Mouse (Mus musculus) large intestine, adult 2 months (tissue): Measurements from ENCODE around the gene Cox19. TPM values are rescaled to one million over a fixed set of nuclear protein-coding genes. Genes with fewer than 3 reads are reported as not detected.

Source experiments
- DNase-seq: peaks from one replicate; pipeline ENCODE4 v3.0.0-alpha.2; 2012; ENCODE audit warnings: low read depth, low spot score
- WGBS: fragments of 180-500 bp; shearing (Covaris S2); methylation state at CpG from one replicate; pipeline ENCODE4 v1.1.7; 2018; 5-methylcytosine and 5-hydroxymethylcytosine counted together
- polyA plus RNA-seq: library from polyadenylated mRNA; depleted of rRNA; stranded (reverse); fragments of >200 nt; gene quantifications from 2 replicates; pipeline ENCODE4 v1.2.3, GENCODE M21; 2012

Cox19 gene
- polyA plus RNA-seq, 1 experiment: 98.4 TPM

GRCm38 (mm10) chr5:139365827-139366226, 14.6 kb upstream of the Cox19 start:
- WGBS: 81% methylated on average over 1 of the region's 1 CpGs
- DNase-seq: no peak

DNA sequence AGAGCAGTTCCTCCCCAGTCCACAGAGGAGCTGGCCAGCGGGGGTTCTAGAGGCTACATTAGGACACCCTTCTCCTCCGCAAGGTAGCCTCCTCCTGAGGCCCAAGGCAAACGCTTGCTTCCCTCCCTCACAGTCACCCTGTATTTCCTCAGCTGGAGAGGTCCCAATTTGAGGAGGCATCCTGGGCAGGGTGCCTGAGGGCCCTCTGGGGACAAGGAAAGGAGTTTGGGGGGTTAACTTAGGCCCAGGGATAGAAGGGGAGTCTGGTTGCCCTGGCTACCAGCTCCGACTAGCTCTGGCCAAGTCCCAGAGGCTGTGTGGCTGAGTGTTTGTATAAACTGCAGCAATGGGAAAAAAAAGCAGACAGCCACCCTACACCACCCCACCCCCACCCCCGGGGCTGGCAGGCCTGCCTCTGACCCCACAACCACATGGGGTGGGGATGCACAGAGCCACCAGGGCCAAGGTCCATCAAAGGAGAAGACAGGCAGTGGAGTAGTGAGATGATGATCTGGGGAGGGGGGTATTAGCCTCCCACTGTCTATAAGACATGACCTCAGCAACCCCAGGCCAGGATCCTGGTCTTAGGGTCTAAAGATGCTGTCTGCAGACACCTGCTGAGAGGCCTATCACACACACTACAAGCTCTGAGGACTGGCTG, 13.8 kb upstream of the Cox19 start:
- 48% methylated on average over 5 of the region's 5 CpGs for WGBS
- no peak for DNase-seq

- DNase-seq: peak; percentile 59
- 31% methylated on average over 12 of the region's 12 CpGs for WGBS
Measured at GRCm38 (mm10) chr5:139364260-139364910, 13.2 kb upstream of the Cox19 start.

GRCm38 (mm10) chr5:139363858-139364257, 12.6 kb upstream of the Cox19 start:
- WGBS: 47% methylated on average over 7 of the region's 7 CpGs
- DNase-seq: no peak

- WGBS: 55% methylated on average over 5 of the region's 5 CpGs
- DNase-seq: no peak
Measured at GRCm38 (mm10) chr5:139359244-139359643, 8.0 kb upstream of the Cox19 start.

- DNase-seq: no peak
- 61% methylated on average over 2 of the region's 2 CpGs for WGBS
Measured at GRCm38 (mm10) chr5:139358653-139359052, 7.4 kb upstream of the Cox19 start.

DNA sequence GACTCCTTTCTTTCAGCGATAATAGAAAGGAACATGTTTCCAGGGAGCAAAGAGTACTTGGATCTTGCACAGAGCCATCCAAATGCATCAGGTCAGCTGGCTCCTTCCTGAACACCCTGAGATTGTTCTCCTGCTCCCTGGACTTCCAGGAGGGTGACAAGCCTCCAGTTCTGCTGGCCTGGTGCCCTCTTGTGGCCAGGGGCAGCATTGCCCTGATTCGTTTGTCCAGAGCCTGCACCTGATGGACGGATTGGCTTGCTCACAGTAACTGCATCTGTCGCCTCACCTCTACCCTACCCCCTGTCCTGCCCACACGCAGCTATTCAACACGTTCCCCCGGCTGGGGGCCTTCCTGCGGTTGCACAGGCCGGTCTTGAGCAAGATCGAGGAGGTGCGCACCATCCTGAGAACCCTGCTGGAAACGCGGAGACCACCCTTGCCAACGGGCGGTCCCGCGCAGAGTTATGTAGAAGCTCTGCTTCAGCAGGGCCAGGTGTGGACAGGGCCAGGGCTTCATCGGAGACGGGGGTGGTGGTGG, 4.1 kb upstream of the Cox19 start:
- 36% methylated on average over 19 of the region's 19 CpGs for WGBS

DNA sequence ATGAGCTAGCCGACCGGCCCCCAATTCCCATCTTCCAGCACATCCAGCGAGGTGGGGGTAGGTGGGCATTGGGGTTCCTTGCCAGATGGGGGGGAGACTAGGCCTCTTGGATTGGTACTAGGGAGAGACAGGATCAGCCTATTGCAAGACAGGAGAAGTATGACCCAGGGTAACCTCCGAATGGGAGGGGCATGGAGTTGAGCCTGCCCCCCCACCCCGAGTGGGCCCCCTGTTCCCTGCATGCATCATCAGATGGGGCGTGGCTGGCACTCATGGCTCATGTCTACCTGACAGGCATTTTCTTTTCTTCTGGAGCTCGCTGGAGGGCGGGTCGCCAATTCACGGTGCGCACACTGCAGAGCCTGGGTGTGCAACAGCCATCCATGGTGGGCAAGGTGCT, 2.7 kb upstream of the Cox19 start:
- DNase-seq: no peak
- WGBS: 38% methylated on average over 11 of the region's 11 CpGs

More for the DNA sequence above, 4.1 kb upstream of the Cox19 start:
- no peak for DNase-seq

GRCm38 (mm10) chr5:139353496-139353895, 2.3 kb upstream of the Cox19 start:
- 21% methylated on average over 10 of the region's 10 CpGs for WGBS
- DNase-seq: no peak

GRCm38 (mm10) chr5:139352317-139352716, 1.1 kb upstream of the Cox19 start, which contains the start of gene Cyp2w1:
TSS of gene Cyp2w1 (plus strand) at chr5:139352617.
- WGBS: 32% methylated on average over 6 of the region's 6 CpGs
- no peak for DNase-seq

DNA sequence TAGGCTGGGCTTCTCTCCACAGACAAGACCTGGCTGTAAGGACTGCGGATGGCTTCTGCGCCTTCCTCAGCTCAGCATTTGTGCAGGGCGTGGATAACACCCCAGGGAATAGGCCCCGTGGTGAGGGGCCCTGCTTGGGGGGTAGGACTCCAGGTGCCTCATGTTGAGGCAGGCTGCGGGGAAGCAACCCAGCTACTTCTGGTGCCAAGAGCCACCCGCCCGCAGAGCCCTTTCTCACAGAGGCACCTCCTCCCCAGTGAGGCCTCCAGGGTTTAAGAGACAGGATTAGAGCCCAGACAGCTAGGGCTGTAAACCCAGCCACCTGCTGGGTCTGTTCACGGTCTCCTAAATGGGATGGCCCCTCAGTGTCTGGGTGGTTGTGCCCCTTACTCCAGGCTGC, 410 bp upstream of the Cox19 start:
- WGBS: 10% methylated on average over 8 of the region's 8 CpGs

GRCm38 (mm10) chr5:139349713-139350112, 1.5 kb downstream of the Cox19 start:
- WGBS: 24% methylated on average over 6 of the region's 6 CpGs
- no peak for DNase-seq

More for the DNA sequence above, 410 bp upstream of the Cox19 start:
- no peak for DNase-seq

DNA sequence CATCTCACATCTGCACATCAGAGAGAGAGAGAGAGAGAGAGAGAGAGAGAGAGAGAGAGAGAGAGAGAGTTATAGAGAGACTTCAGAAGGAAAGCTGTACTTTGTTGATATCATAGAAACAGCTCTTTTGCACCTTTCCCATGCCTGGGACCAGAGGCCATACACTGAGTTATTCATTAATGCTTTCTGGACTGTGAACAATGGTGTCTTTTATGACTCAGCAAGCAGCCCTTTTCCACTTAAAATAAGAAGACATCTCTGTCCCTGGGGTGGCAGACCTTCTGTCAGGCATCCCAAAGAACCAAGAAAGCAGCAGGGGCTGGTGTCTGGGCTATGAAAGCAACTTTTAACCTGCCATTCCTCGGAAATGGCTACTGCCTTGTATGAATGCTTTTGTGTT, 4.0 kb downstream of the Cox19 start:
- 28% methylated on average over 1 of the region's 1 CpGs for WGBS
- DNase-seq: no peak

GRCm38 (mm10) chr5:139345364-139345714, 5.9 kb downstream of the Cox19 start:
- 9% methylated on average over 5 of the region's 5 CpGs for WGBS
- no peak for DNase-seq

DNA sequence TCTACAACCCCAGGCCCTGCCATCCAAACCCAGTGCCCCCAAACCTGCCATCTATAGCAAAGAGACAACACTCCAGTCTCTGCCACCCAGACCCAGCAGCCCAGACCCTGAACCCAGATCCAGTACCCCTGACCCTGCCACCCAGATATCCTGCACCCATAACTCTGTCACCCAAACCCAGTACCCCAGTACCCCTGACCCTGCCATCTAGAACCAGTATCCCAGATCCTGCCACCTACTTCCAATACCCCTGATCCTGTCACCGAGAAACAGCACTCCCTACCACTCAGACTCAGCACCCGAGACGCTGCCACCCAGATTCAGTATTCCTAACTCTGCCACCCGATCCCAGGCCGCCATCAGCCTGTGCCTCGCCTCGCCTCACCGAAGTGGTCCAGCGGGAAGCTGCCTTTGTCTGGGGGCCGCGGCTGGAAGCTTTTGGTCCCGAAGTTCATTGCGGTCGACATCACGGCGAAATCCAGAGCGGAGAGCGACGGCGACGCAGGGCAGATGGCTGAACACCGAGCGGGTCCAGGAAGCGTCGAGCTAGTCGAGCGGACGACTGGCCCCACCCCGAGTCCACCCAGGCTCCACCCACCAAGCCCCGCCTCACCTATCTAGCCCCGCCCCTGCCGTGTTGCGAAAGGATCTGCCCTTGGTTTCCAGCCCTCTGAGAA, 6.4 kb downstream of the Cox19 start:
- whole genome bisulfite sequencing: under 1% methylated on average over 33 of the region's 33 CpGs
- DNase-seq: peak; percentile 85

GRCm38 (mm10) chr5:139344021-139344686, 7.1 kb downstream of the Cox19 start:
- 4% methylated on average over 12 of the region's 12 CpGs for WGBS
- DNase-seq: no peak

GRCm38 (mm10) chr5:139338891-139339290, 12.3 kb downstream of the Cox19 start:
- WGBS: 79% methylated on average over 11 of the region's 11 CpGs
- DNase-seq: no peak

- 39% methylated on average over 3 of the region's 3 CpGs for WGBS
- DNase-seq: no peak
Measured at GRCm38 (mm10) chr5:139338403-139338802, 12.8 kb downstream of the Cox19 start.

GRCm38 (mm10) chr5:139337826-139338370, 13.3 kb downstream of the Cox19 start:
- no peak for DNase-seq
- 79% methylated on average over 13 of the region's 13 CpGs for WGBS

GRCm38 (mm10) chr5:139335634-139336033, 15.6 kb downstream of the Cox19 start:
- WGBS: 79% methylated on average over 4 of the region's 4 CpGs

More at GRCm38 (mm10) chr5:139335634-139336033, 15.6 kb downstream of the Cox19 start:
- DNase-seq: no peak
